Comparison of ENCODE assay signal across 11 mouse cellular contexts in the genomic region with DNA sequence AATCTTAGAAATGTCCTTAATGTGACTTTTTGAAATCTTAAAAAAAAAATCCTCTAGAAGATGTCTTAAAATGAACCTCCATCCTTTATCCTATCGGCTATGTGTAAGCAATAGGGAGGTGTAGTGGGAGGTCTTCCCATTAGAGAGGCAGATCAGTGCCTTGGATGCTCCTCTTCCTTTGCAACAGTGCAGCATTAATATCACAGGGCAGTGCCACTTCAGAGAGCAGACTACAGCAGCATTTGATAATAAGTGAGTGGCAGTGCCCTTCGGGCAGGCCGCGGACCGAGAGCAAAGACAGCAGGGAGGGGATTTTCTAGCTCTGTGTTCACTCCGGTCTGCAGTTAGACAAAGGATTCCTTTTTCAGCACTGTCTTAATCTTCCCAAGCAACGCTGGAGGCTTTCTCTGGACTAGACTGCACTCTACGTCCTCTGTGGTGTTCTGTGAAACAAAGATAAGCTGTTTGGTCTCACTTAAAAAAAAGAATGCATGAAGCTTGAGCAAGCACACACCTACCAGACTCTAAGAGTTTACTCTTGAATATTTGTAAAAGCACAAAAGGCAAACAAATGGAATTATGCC.
A peak's percentile ranks its signal among the peaks of the same experiment; 100 is the strongest.
DNase-seq lines count a peak whose midpoint lies in the region; ATAC-seq lines count a peak whose summit lies in the region.
"Had no signal": no experiment of that assay in that cellular context is flagged by ENCODE, and none has a peak within 500 bp of the region (broad histone marks: within the 10 kb centered on the region; RNA-seq: fewer than 3 reads in every experiment).

No protein-coding gene starts in this region.

- no peaks in the 10 kb centered on the region for H3K27me3 ChIP-seq in forebrain, embryonic 11.5 days (ENCODE audit: control insufficient read depth, insufficient read depth, low read length)
- no peaks in the 10 kb centered on the region for H3K27me3 ChIP-seq in forebrain, embryonic 14.5 days (replicated peaks; ENCODE audit: control insufficient read depth, insufficient read depth, low read length)
- H3K27me3 ChIP-seq in liver, embryonic 13.5 days, result no peaks in the 10 kb centered on the region
- H3K27me3 ChIP-seq in liver, embryonic 12.5 days (replicated peaks), result no peaks in the 10 kb centered on the region
- H3K27me3 ChIP-seq in embryonic facial prominence, embryonic 13.5 days, result no peaks in the 10 kb centered on the region
- no peaks in the 10 kb centered on the region for H3K27me3 ChIP-seq in midbrain, embryonic 15.5 days (replicated peaks)
- H3K27me3 ChIP-seq: heart, embryonic 15.5 days had no signal

- H3K4me2 ChIP-seq in forebrain, embryonic 11.5 days (ENCODE audit: low read depth, low read length, severe bottlenecking), result no peak overlapping the region
- no peak overlapping the region for H3K4me2 ChIP-seq in forebrain, embryonic 14.5 days (ENCODE audit: low read length)
- H3K4me2 ChIP-seq in liver, embryonic 13.5 days, result no peak overlapping the region
- H3K4me2 ChIP-seq in liver, embryonic 12.5 days, result no peak overlapping the region
- 0 out of 2 replicates have a peak overlapping the region, but pooled peaks have one; percentile 12 for H3K4me2 ChIP-seq in embryonic facial prominence, embryonic 13.5 days
- H3K4me2 ChIP-seq in midbrain, embryonic 15.5 days, result no peak overlapping the region
- H3K4me2 ChIP-seq: heart, embryonic 15.5 days had no signal

- no peaks in the 10 kb centered on the region for H3K9me3 ChIP-seq in forebrain, embryonic 11.5 days (ENCODE audit: control insufficient read depth, low read length)
- no peaks in the 10 kb centered on the region for H3K9me3 ChIP-seq in forebrain, embryonic 14.5 days (replicated peaks; ENCODE audit: control insufficient read depth, low read length)
- H3K9me3 ChIP-seq in liver, embryonic 13.5 days (replicated peaks), result no peaks in the 10 kb centered on the region
- H3K9me3 ChIP-seq in liver, embryonic 12.5 days (replicated peaks), result no peaks in the 10 kb centered on the region
- no peaks in the 10 kb centered on the region for H3K9me3 ChIP-seq in embryonic facial prominence, embryonic 13.5 days
- no peaks in the 10 kb centered on the region for H3K9me3 ChIP-seq in midbrain, embryonic 15.5 days
- H3K9me3 ChIP-seq: heart, embryonic 15.5 days had no signal

- H3K36me3 ChIP-seq in forebrain, embryonic 11.5 days (ENCODE audit: control insufficient read depth, insufficient read depth, low read length), result no peaks in the 10 kb centered on the region
- H3K36me3 ChIP-seq in forebrain, embryonic 14.5 days (ENCODE audit: control insufficient read depth, insufficient read depth, low read length), result no peaks in the 10 kb centered on the region
- H3K36me3 ChIP-seq in liver, embryonic 13.5 days, result no peaks in the 10 kb centered on the region
- no peaks in the 10 kb centered on the region for H3K36me3 ChIP-seq in liver, embryonic 12.5 days
- no peaks in the 10 kb centered on the region for H3K36me3 ChIP-seq in embryonic facial prominence, embryonic 13.5 days
- H3K36me3 ChIP-seq in midbrain, embryonic 15.5 days (replicated peaks), result no peaks in the 10 kb centered on the region
- H3K36me3 ChIP-seq: heart, embryonic 15.5 days had no signal

- 10% methylated on average over 8 of the region's 8 CpGs for WGBS in forebrain, embryonic 11.5 days
- 12% methylated on average over 8 of the region's 8 CpGs for WGBS in forebrain, embryonic 14.5 days
- 57% methylated on average over 8 of the region's 8 CpGs for WGBS in liver, embryonic 13.5 days (ENCODE audit: insufficient replicate concordance)
- 59% methylated on average over 8 of the region's 8 CpGs for WGBS in liver, embryonic 12.5 days (ENCODE audit: insufficient replicate concordance)
- WGBS in embryonic facial prominence, embryonic 13.5 days, result 21% methylated on average over 8 of the region's 8 CpGs
- 16% methylated on average over 8 of the region's 8 CpGs for WGBS in midbrain, embryonic 15.5 days

- peak; percentile 27 for ATAC-seq in forebrain, embryonic 11.5 days (replicated peaks; ENCODE audit: low FRiP score)
- ATAC-seq in forebrain, embryonic 14.5 days, result no peak
- peak; percentile 82 for ATAC-seq in liver, embryonic 13.5 days (ENCODE audit: low read depth)
- no peak for ATAC-seq in liver, embryonic 12.5 days
- no peak for ATAC-seq in embryonic facial prominence, embryonic 13.5 days (ENCODE audit: insufficient number of reproducible peaks, insufficient read depth, low FRiP score, low TSS enrichment, low read depth)
- peak; percentile 71; the same call in 1 of the 2 replicates for ATAC-seq in midbrain, embryonic 15.5 days (replicated peaks)

- H3K4me1 ChIP-seq in forebrain, embryonic 11.5 days (replicated peaks; ENCODE audit: control insufficient read depth, insufficient read depth, low read length), result no peaks in the 10 kb centered on the region
- H3K4me1 ChIP-seq in forebrain, embryonic 14.5 days (ENCODE audit: control insufficient read depth, insufficient read depth, low read length), result no peaks in the 10 kb centered on the region
- no peaks in the 10 kb centered on the region for H3K4me1 ChIP-seq in liver, embryonic 13.5 days (replicated peaks)
- no peaks in the 10 kb centered on the region for H3K4me1 ChIP-seq in liver, embryonic 12.5 days
- H3K4me1 ChIP-seq in embryonic facial prominence, embryonic 13.5 days, result no peaks in the 10 kb centered on the region
- no peaks in the 10 kb centered on the region for H3K4me1 ChIP-seq in midbrain, embryonic 15.5 days
- H3K4me1 ChIP-seq: heart, embryonic 15.5 days had no signal

- DNase-seq in forebrain, embryonic 11.5 days (ENCODE audit: low spot score), result no peak
- DNase-seq in forebrain, embryonic 14.5 days (ENCODE audit: low spot score), result no peak
- DNase-seq in liver, embryonic 13.5 days, result no peak
- no peak for DNase-seq in adrenal gland, postnatal 4 days (ENCODE audit: low spot score in 2 of 2)
- no peak for DNase-seq in cerebellum, postnatal 10 days
- DNase-seq: adrenal gland, postnatal 25 days; cerebellum, adult 18-20 months had no signal

- H3K9ac ChIP-seq in forebrain, embryonic 11.5 days (ENCODE audit: low read length), result no peak overlapping the region
- no peak overlapping the region for H3K9ac ChIP-seq in forebrain, embryonic 14.5 days (ENCODE audit: low read length)
- H3K9ac ChIP-seq in liver, embryonic 13.5 days, result no peak overlapping the region
- H3K9ac ChIP-seq in liver, embryonic 12.5 days, result no peak overlapping the region
- H3K9ac ChIP-seq in embryonic facial prominence, embryonic 13.5 days, result no peak overlapping the region
- H3K9ac ChIP-seq in midbrain, embryonic 15.5 days, result no peak overlapping the region
- H3K9ac ChIP-seq: heart, embryonic 15.5 days had no signal

- H3K4me3 ChIP-seq in forebrain, embryonic 11.5 days (ENCODE audit: low read depth, low read length), result no peak overlapping the region
- H3K4me3 ChIP-seq in forebrain, embryonic 14.5 days (ENCODE audit: low read depth, low read length), result no peak overlapping the region
- H3K4me3 ChIP-seq in liver, embryonic 13.5 days (replicated peaks), result no peak overlapping the region
- H3K4me3 ChIP-seq in liver, embryonic 12.5 days, result no peak overlapping the region
- no peak overlapping the region for H3K4me3 ChIP-seq in embryonic facial prominence, embryonic 13.5 days
- H3K4me3 ChIP-seq in midbrain, embryonic 15.5 days, result no peak overlapping the region
- H3K4me3 ChIP-seq: heart, embryonic 15.5 days had no signal

- no peak overlapping the region for H3K27ac ChIP-seq in forebrain, embryonic 11.5 days (ENCODE audit: low read depth, low read length)
- H3K27ac ChIP-seq in forebrain, embryonic 14.5 days (ENCODE audit: low read depth, low read length), result no peak overlapping the region
- H3K27ac ChIP-seq in liver, embryonic 13.5 days, result no peak overlapping the region
- H3K27ac ChIP-seq in liver, embryonic 12.5 days, result no peak overlapping the region
- H3K27ac ChIP-seq in embryonic facial prominence, embryonic 13.5 days, result no peak overlapping the region
- no peak overlapping the region for H3K27ac ChIP-seq in midbrain, embryonic 15.5 days
- H3K27ac ChIP-seq: heart, embryonic 15.5 days had no signal

Comparison
In these comparisons a context has a peak if more than half of its experiments do, and no peak if none do; other contexts are left out.
1. ATAC-seq: peak in forebrain, embryonic 11.5 days (single experiment), liver, embryonic 13.5 days (single experiment) and midbrain, embryonic 15.5 days (single experiment); none in forebrain, embryonic 14.5 days (single experiment), liver, embryonic 12.5 days (single experiment) and embryonic facial prominence, embryonic 13.5 days (single experiment).